Mouse (Mus musculus) G1E (cell line): ENCODE data around the gene Cttnbp2. TPM values are rescaled to one million over a fixed set of nuclear protein-coding genes. Genes with fewer than 3 reads are reported as not detected.
A peak's percentile ranks its signal among the peaks of the same experiment; 100 is the strongest.

Experiments
- ATAC-seq: 2 replicates; pipeline ENCODE4 v1.8.0; 2016; ENCODE audit warnings: mild to moderate bottlenecking; ENCODE audit not compliant: insufficient number of reproducible peaks, poor library complexity, low FRiP score, severe bottlenecking; ENCODE audit errors: extremely low read depth
- DNase-seq: peaks from one replicate; pipeline ENCODE4 v3.0.0; 2012; ENCODE audit warnings: low spot score
- H3K27me3 ChIP-seq: 2 replicates; pipeline ENCODE4 v1.6.1; 2012; ENCODE audit warnings: mild to moderate bottlenecking, low read length, inconsistent platforms; ENCODE audit not compliant: insufficient read depth
- H3K36me3 ChIP-seq: replicated peaks from 2 replicates; pipeline ENCODE3; 2012; ENCODE audit warnings: mild to moderate bottlenecking, inconsistent platforms
- H3K4me1 ChIP-seq: 2 replicates; pipeline ENCODE4 v1.6.1; 2012; ENCODE audit warnings: low read depth, low read length, inconsistent platforms, mixed read lengths; ENCODE audit not compliant: insufficient read depth
- H3K4me3 ChIP-seq: 2 replicates; pipeline ENCODE4 v1.5.1; 2012; ENCODE audit warnings: low read depth, mild to moderate bottlenecking, inconsistent platforms, low read length, moderate library complexity, mixed read lengths
- H3K9me3 ChIP-seq: replicated peaks from 2 replicates; pipeline ENCODE4 v1.6.1; 2012; ENCODE audit warnings: inconsistent platforms
- CTCF ChIP-seq: IDR thresholded peaks from 2 replicates; pipeline ENCODE4 v1.5.1; 2012; ENCODE audit warnings: low read depth, low read length, inconsistent platforms, mixed read lengths
- GATA1 ChIP-seq: IDR thresholded peaks from 2 replicates; pipeline ENCODE4 v1.6.1; 2012; ENCODE audit warnings: borderline replicate concordance, low read length, inconsistent platforms, mixed read lengths
- GATA2 ChIP-seq: IDR thresholded peaks from 2 replicates; pipeline ENCODE4 v1.6.1; 2012; ENCODE audit warnings: low read depth, low read length, inconsistent platforms, borderline replicate concordance
- POLR2AphosphoS5 ChIP-seq: IDR thresholded peaks from 2 replicates; pipeline ENCODE4 v1.6.1; 2012; ENCODE audit warnings: low read depth, low read length, inconsistent platforms; ENCODE audit not compliant: insufficient replicate concordance
- TAL1 ChIP-seq: conservative IDR thresholded peaks from 2 replicates; pipeline ENCODE4 v1.6.1; 2012; ENCODE audit warnings: low read depth, low read length, inconsistent platforms, mixed read lengths
- polyA plus RNA-seq: library from polyadenylated mRNA; stranded (reverse); fragments of >175 nt; gene quantifications from 2 replicates; pipeline ENCODE4 v1.2.3, GENCODE M21; 2012
- total RNA-seq, 2 experiments: library from RNA; stranded (forward) in 1 of 2; stranded (reverse) in 1 of 2; fragments of 200-1000 nt in 1 of 2; fragments of >200 nt in 1 of 2; fragmentation: Nextera tagmentation in 1 of 2; gene quantifications; 2 replicates each; pipeline ENCODE4 v1.2.3; 2014 to 2017

Gene Cttnbp2
- total RNA-seq (2014; fragmentation: Nextera tagmentation), result not detected in 2 replicates
- 0.12 and 0.22 TPM in 2 replicates for total RNA-seq (2017)
- not detected in 2 replicates for polyA plus RNA-seq

- no peaks in the 10 kb centered on the region for H3K9me3 ChIP-seq
- DNase-seq, result no peak
- no peaks in the 10 kb centered on the region for H3K36me3 ChIP-seq
- H3K4me3 ChIP-seq, result peak within 1 kb of the TSS; percentile 42; the same call in 1 of the 2 replicates
- no peak for TF ChIP-seq GATA1
- ATAC-seq, result no peak
- no peaks in the 10 kb centered on the region; the same call in 1 of the 2 replicates for H3K4me1 ChIP-seq
- H3K27me3 ChIP-seq, result peaks cover 17% of the 10 kb centered on the region
Observed at GRCm38 (mm10) chr6:18514480-18515352, at the start of gene Cttnbp2. Gene Cttnbp2 (minus strand): TSS chr6:18514843.

GRCm38 (mm10) chr6:18559019-18559418, 44.4 kb upstream of the Cttnbp2 start:
- no peak for TF ChIP-seq GATA2
- no peak for TF ChIP-seq CTCF
- TF ChIP-seq POLR2AphosphoS5, result no peak
- TF ChIP-seq GATA1, result no peak
- no peak for TF ChIP-seq TAL1

GRCm38 (mm10) chr6:18547516-18548465, 33.1 kb upstream of the Cttnbp2 start:
- Histone ChIP-seq H3K36me3 (no peaks in the 10 kb centered on the region), H3K4me3 (no peak overlapping the region), H3K27me3 (no peaks in the 10 kb centered on the region), H3K9me3 (no peaks in the 10 kb centered on the region), H3K4me1 (no peaks in the 10 kb centered on the region)
- TF ChIP-seq POLR2AphosphoS5 (no peak), CTCF (no peak), TAL1 (no peak)
- no peak for DNase-seq
- no peak for ATAC-seq

More at GRCm38 (mm10) chr6:18559019-18559418, 44.4 kb upstream of the Cttnbp2 start:
- Histone ChIP-seq H3K36me3 (no peaks in the 10 kb centered on the region), H3K27me3 (no peaks in the 10 kb centered on the region), H3K4me1 (no peaks in the 10 kb centered on the region), H3K4me3 (no peak overlapping the region), H3K9me3 (no peaks in the 10 kb centered on the region)
- no peak for DNase-seq
- no peak for ATAC-seq

GRCm38 (mm10) chr6:18543878-18544277, 29.2 kb upstream of the Cttnbp2 start:
- TF ChIP-seq GATA1 (no peak), POLR2AphosphoS5 (no peak), TAL1 (no peak)
- H3K27me3 ChIP-seq, result no peaks in the 10 kb centered on the region
- DNase-seq (no peak), ATAC-seq (no peak)
- H3K4me3 ChIP-seq, result no peak overlapping the region
- H3K4me1 ChIP-seq, result no peaks in the 10 kb centered on the region
- H3K36me3 ChIP-seq, result no peaks in the 10 kb centered on the region
- H3K9me3 ChIP-seq, result no peaks in the 10 kb centered on the region

GRCm38 (mm10) chr6:18540396-18540795, 25.8 kb upstream of the Cttnbp2 start:
- no peak for ATAC-seq
- H3K36me3 ChIP-seq, result no peaks in the 10 kb centered on the region
- TF ChIP-seq CTCF (no peak), POLR2AphosphoS5 (no peak), GATA1 (no peak), GATA2 (no peak), TAL1 (no peak)
- no peaks in the 10 kb centered on the region for H3K9me3 ChIP-seq
- no peaks in the 10 kb centered on the region for H3K27me3 ChIP-seq
- no peak for DNase-seq
- H3K4me3 ChIP-seq, result no peak overlapping the region
- H3K4me1 ChIP-seq, result no peaks in the 10 kb centered on the region

- Histone ChIP-seq H3K27me3 (peaks cover 2% of the 10 kb centered on the region; the same call in 1 of the 2 replicates), H3K4me1 (no peaks in the 10 kb centered on the region), H3K4me3 (no peak overlapping the region), H3K9me3 (no peaks in the 10 kb centered on the region), H3K36me3 (no peaks in the 10 kb centered on the region)
- no peak for ATAC-seq
- no peak for DNase-seq
- no peak for TF ChIP-seq GATA1
- TF ChIP-seq GATA2, result no peak
- no peak for TF ChIP-seq POLR2AphosphoS5
- TF ChIP-seq TAL1, result no peak
- TF ChIP-seq CTCF, result no peak
Observed at GRCm38 (mm10) chr6:18530394-18530793, 15.8 kb upstream of the Cttnbp2 start.
